Mouse (Mus musculus): ENCODE data around the gene Magi3. TPM values are rescaled to one million over a fixed set of nuclear protein-coding genes. Genes with fewer than 3 reads are reported as not detected.

Gene Magi3
- polyA plus RNA-seq, 1 experiment from 2014 or later, result 5.6 TPM

DNA sequence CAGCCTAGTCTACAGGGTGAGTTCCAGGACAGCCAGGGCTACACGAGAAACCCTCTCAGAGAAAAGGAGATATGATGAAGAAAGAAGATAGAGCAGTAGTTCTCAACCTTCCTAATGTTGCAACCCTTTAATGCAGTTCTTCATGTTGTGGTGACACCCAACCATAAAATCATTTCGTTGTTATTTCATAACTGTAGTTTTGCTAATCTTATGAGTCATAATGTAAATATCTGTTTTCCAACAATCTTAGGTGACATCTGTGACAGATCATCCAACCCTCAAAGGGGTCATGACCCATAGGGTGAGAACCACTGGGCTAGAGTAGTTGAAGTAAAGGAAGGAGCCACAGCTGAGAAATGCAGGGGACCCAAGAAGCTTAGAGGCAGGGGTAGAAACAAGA lies 35.9 kb downstream of the Magi3 start:
- no peaks in the 10 kb centered on the region for H3K27me3 ChIP-seq
- H3K4me2 ChIP-seq, result no peak overlapping the region
- H3K4me1 ChIP-seq, result no peaks in the 10 kb centered on the region
- H3K9ac ChIP-seq, result no peak overlapping the region
- no peak overlapping the region for H3K4me3 ChIP-seq (replicated peaks)
- WGBS, result 91% methylated on average over 2 of the region's 2 CpGs
- ATAC-seq (ENCODE audit: low FRiP score), result no peak
- no peaks in the 10 kb centered on the region for H3K9me3 ChIP-seq
- no peaks in the 10 kb centered on the region for H3K36me3 ChIP-seq (replicated peaks)
- H3K27ac ChIP-seq, result no peak overlapping the region

DNA sequence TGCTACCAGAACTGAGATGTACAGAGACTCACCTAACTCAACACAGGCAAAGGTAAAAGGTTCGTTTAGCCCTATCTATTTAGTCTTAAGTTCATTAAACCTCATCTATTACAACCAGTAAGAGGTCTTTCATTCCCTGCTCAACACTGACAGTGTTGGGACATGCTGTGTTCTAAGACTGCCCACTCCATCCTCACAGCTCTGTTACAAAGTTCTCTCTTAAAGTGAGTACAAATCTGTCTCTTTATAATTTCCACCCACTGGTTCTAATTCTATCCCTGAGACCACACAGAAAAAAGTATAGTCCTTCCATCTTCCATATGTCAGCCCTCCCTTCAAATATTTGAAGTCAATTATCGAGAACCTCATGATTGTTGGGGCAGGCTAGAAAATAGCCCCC lies 36.5 kb downstream of the Magi3 start:
- no peak for ATAC-seq (ENCODE audit: low FRiP score)
- Histone ChIP-seq H3K4me1 (no peaks in the 10 kb centered on the region), H3K9me3 (no peaks in the 10 kb centered on the region), H3K36me3 (replicated peaks) (peaks cover 1% of the 10 kb centered on the region; the same call in 1 of the 2 replicates), H3K4me3 (replicated peaks) (no peak overlapping the region), H3K9ac (no peak overlapping the region), H3K27ac (no peak overlapping the region), H3K4me2 (no peak overlapping the region), H3K27me3 (no peaks in the 10 kb centered on the region)
- 74% methylated on average over 2 of the region's 2 CpGs for WGBS

DNA sequence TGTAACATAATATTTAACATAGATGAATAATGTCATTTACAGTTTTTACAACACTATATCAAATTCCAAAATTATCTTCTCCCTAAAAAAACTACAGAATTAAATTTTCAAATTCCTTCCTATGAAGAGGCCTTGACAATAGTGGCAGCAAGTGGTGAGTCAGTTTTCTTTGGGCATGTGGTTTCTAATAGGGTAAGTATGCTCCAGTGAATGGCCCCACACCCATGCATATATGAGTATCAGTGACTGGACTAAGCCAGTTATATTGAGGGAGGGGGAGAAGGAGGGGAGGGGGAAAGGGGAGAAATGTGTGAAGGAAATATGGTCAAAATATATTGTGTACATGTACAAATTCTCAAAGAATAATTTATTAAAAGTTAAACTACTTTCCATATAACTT lies 37.5 kb downstream of the Magi3 start:
- Histone ChIP-seq H3K4me2 (no peak overlapping the region), H3K9ac (no peak overlapping the region), H3K27ac (no peak overlapping the region), H3K9me3 (no peaks in the 10 kb centered on the region), H3K27me3 (no peaks in the 10 kb centered on the region), H3K4me1 (no peaks in the 10 kb centered on the region), H3K4me3 (replicated peaks) (no peak overlapping the region), H3K36me3 (replicated peaks) (peaks cover 5% of the 10 kb centered on the region; the same call in 1 of the 2 replicates)
- ATAC-seq (ENCODE audit: low FRiP score), result no peak

DNA sequence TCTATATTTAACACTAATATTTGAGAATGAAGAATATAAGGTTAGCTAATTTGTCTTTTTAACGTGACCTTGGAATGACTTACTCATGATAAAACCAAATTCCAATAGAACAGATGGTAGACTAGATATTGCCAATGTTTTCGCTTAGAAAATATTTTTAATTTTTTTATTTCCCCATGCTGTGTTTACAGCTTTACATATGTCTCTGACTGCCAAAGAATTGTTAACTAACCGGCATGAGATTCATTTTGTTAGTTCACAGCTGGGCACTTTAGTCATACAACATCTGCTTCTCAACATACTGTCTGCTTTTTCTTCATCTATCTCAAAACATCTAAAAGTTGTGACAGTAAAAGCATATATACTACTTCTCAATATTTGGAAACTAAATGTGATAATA lies 58.8 kb downstream of the Magi3 start:
- 90% methylated on average over 3 of the region's 3 CpGs for WGBS
- H3K4me1 ChIP-seq, result no peaks in the 10 kb centered on the region
- H3K27me3 ChIP-seq, result no peaks in the 10 kb centered on the region
- H3K4me3 ChIP-seq (replicated peaks), result no peak overlapping the region
- H3K4me2 ChIP-seq, result no peak overlapping the region
- H3K9ac ChIP-seq, result no peak overlapping the region
- no peak for ATAC-seq (ENCODE audit: low FRiP score)
- H3K36me3 ChIP-seq (replicated peaks), result no peaks in the 10 kb centered on the region
- H3K9me3 ChIP-seq, result no peaks in the 10 kb centered on the region
- H3K27ac ChIP-seq, result no peak overlapping the region

DNA sequence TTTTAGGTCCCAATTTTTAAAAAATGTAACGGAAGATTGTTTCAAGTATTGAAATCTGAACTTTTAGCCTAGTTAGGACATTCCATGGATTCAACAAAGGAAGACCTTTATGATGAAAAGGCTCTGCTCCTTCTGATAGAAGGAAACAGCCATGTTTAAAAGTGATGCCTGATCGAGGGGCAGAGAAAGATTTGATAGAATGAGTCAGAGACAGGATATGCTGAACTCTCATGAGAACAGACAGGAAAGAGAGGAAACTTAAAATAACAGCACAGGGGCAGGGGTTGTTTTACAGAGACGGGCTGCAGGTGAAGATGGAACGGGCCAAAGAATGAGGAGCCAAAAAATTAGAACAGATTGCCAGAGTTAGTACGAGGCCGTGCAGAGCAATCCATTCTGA lies 59.6 kb downstream of the Magi3 start:
- WGBS, result 92% methylated on average over 6 of the region's 6 CpGs
- Histone ChIP-seq H3K4me3 (replicated peaks) (no peak overlapping the region), H3K9ac (no peak overlapping the region), H3K9me3 (no peaks in the 10 kb centered on the region), H3K4me1 (no peaks in the 10 kb centered on the region), H3K36me3 (replicated peaks) (no peaks in the 10 kb centered on the region), H3K27me3 (no peaks in the 10 kb centered on the region), H3K4me2 (no peak overlapping the region), H3K27ac (no peak overlapping the region)
- ATAC-seq (ENCODE audit: low FRiP score), result no peak

DNA sequence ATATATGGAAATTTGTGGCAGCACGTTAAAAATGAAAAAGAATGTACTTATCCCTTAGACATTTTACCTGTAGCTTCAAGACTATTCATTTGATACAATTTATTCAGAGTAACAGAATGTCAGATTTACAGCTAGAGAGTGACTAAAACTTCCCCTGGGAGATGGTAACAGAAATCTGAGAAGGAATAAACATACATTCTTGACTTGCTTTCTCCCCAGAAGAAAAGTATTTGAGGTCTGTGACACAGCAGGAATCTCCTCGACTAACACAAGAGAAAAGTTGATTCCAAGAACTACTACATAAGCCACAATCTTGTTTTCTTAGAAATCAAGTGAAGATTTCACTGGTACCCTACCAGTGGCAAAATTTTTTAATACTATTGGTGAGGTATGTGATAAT lies 70.0 kb downstream of the Magi3 start:
- no peak for ATAC-seq (ENCODE audit: low FRiP score)
- WGBS, result 79% methylated on average over 2 of the region's 2 CpGs
- H3K27ac ChIP-seq, result no peak overlapping the region
- no peak overlapping the region for H3K4me3 ChIP-seq (replicated peaks)
- H3K27me3 ChIP-seq, result no peaks in the 10 kb centered on the region
- H3K4me1 ChIP-seq, result no peaks in the 10 kb centered on the region
- H3K36me3 ChIP-seq (replicated peaks), result no peaks in the 10 kb centered on the region
- no peaks in the 10 kb centered on the region for H3K9me3 ChIP-seq
- H3K9ac ChIP-seq, result no peak overlapping the region
- no peak overlapping the region for H3K4me2 ChIP-seq

DNA sequence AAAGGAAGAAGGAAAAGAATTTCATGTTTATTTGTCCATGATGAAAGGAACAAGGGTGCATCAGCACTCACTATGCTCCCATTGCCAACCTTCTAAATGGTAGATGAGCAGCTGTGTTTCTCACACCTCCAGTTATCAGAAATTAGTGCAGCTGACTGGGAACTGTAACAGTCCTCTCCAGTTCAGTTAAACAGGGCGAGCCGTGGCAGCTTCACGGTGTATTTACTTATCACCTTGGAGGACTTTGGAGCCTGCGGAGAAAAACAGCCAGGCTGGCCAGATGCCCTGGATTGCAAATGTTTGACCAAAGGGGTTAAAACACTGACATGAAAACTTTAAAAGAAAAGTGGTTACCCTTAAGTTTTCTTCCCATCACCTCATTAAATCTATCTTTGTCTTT lies 77.8 kb downstream of the Magi3 start:
- WGBS, result 53% methylated on average over 4 of the region's 4 CpGs
- H3K9me3 ChIP-seq, result no peaks in the 10 kb centered on the region
- no peaks in the 10 kb centered on the region for H3K27me3 ChIP-seq
- H3K36me3 ChIP-seq (replicated peaks), result no peaks in the 10 kb centered on the region
- H3K4me2 ChIP-seq, result no peak overlapping the region
- ATAC-seq (ENCODE audit: low FRiP score), result no peak
- no peaks in the 10 kb centered on the region for H3K4me1 ChIP-seq
- H3K27ac ChIP-seq, result no peak overlapping the region
- no peak overlapping the region for H3K4me3 ChIP-seq (replicated peaks)
- H3K9ac ChIP-seq, result no peak overlapping the region

DNA sequence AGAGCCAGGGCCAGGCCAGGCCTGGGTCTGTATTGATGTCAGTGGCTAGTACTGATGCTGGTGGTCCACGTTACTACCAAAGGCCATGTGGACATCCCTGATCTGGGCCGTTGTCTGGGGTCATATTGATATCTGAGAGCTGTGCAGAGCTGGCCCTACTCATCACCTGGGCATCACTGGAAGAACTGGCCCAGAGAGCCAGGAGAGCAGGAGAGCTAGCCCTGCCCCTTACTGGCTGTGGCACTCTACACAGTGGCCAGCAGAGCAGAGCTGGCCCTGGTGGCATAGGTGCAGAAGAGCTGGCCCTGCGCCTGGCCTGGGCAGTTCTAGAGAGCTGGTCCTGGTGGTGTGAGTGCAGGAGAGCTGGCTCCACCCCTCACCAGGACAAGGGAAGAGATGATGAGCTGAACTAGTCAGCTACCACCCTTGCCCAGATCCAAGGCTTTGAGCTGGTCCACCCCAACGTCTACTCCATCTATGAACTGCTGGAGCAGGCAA lies 81.2 kb downstream of the Magi3 start:
- H3K27ac ChIP-seq, result no peak overlapping the region
- ATAC-seq (ENCODE audit: low FRiP score), result no peak
- H3K9ac ChIP-seq, result no peak overlapping the region
- WGBS, result 86% methylated on average over 4 of the region's 4 CpGs
- no peak overlapping the region for H3K4me2 ChIP-seq
- no peaks in the 10 kb centered on the region for H3K36me3 ChIP-seq (replicated peaks)
- H3K4me1 ChIP-seq, result no peaks in the 10 kb centered on the region
- no peaks in the 10 kb centered on the region for H3K9me3 ChIP-seq
- H3K27me3 ChIP-seq, result no peaks in the 10 kb centered on the region
- no peak overlapping the region for H3K4me3 ChIP-seq (replicated peaks)

DNA sequence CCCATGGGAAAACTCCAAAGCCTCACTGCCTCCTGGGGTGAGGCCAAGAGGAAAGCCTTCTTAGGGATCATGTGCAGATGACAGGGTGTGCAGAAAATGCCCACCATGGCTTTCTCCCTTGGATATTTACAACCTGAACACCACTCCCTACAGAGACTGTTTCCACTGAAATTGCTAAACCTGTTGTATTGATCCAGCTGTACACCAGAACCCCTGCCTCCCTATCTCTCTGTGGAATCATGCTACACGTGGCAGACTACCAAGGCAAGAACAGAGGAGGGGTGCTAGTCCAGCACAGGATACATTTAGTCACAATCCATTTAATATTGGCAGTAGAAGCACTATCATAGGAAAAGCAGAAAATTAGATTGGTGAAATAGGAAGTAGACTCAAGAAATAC lies 94.5 kb downstream of the Magi3 start:
- H3K27ac ChIP-seq, result no peak overlapping the region
- no peak overlapping the region for H3K4me2 ChIP-seq
- no peak overlapping the region for H3K9ac ChIP-seq
- no peaks in the 10 kb centered on the region for H3K4me1 ChIP-seq
- H3K27me3 ChIP-seq, result no peaks in the 10 kb centered on the region
- no peaks in the 10 kb centered on the region for H3K9me3 ChIP-seq
- ATAC-seq (ENCODE audit: low FRiP score), result no peak
- no peaks in the 10 kb centered on the region for H3K36me3 ChIP-seq (replicated peaks)
- 75% methylated on average over 1 of the region's 1 CpGs for WGBS
- H3K4me3 ChIP-seq (replicated peaks), result no peak overlapping the region

DNA sequence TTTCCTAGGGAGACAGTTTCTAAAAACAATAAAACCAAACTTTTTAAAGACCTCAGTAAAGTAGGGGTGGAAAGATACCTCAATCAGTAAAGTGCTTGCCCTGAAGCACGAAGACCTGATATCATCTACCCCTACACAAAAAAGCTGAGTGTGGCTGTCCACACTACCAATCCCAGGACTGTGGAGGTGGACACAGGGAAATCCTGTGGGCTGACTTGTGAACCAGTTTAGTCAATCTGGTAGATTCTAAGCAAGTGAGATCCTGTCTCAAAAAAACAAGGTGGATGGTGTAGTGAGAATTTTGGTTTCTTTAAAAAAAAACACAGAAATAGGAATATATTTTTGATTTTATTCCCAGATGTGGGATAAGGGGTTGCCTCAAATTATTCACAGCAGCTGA lies 96.3 kb downstream of the Magi3 start:
- ATAC-seq (ENCODE audit: low FRiP score), result no peak
- no peak overlapping the region for H3K27ac ChIP-seq
- H3K9ac ChIP-seq, result no peak overlapping the region
- 95% methylated on average over 1 of the region's 1 CpGs for WGBS
- H3K27me3 ChIP-seq, result no peaks in the 10 kb centered on the region
- H3K9me3 ChIP-seq, result no peaks in the 10 kb centered on the region
- H3K4me3 ChIP-seq (replicated peaks), result no peak overlapping the region
- H3K36me3 ChIP-seq (replicated peaks), result no peaks in the 10 kb centered on the region
- no peaks in the 10 kb centered on the region for H3K4me1 ChIP-seq
- no peak overlapping the region for H3K4me2 ChIP-seq

DNA sequence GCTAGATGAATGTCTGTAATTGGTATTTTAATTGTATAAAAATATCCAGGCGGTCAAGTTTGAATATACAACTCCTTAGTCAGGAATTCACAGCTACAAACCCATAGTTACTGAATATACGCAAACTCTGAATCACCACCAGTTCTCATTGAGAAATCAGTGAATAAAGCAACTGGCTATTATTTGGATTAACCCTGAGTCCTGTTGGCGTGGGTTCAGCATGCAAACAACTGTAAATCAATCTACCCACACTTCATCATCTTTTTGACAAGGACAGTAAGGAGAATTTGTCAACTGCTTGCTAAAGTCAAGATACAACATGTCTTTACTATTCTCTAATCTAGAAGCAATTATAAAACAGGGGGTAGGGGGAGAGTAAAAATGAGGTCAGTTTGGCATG lies 110.7 kb downstream of the Magi3 start:
- Histone ChIP-seq H3K9me3 (no peaks in the 10 kb centered on the region), H3K4me2 (no peak overlapping the region), H3K9ac (no peak overlapping the region), H3K36me3 (replicated peaks) (no peaks in the 10 kb centered on the region), H3K4me3 (replicated peaks) (no peak overlapping the region), H3K4me1 (no peaks in the 10 kb centered on the region), H3K27ac (no peak overlapping the region), H3K27me3 (no peaks in the 10 kb centered on the region)
- WGBS, result 76% methylated on average over 3 of the region's 3 CpGs
- ATAC-seq (ENCODE audit: low FRiP score), result no peak

DNA sequence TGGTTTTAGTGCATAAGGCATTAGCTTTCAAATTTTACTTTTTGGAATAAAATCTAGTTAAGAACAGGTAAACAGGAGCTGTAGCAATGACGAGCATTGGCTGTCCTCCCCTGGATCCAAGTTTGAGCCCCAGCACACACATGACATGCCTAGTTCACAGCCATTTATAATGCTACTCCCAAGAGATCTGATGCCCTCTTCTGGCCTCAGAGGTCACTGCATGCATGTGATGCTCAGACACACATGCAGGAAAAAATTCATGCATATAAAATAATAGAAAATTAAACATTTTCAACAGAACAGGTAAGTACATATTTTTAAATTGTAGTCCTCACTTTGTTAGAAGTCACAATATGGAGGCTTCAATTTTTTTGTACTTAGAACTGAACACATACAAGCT lies 115.2 kb downstream of the Magi3 start:
- Histone ChIP-seq H3K27ac (no peak overlapping the region), H3K9ac (no peak overlapping the region), H3K27me3 (no peaks in the 10 kb centered on the region), H3K4me1 (no peaks in the 10 kb centered on the region), H3K9me3 (no peaks in the 10 kb centered on the region), H3K4me3 (replicated peaks) (no peak overlapping the region), H3K36me3 (replicated peaks) (no peaks in the 10 kb centered on the region), H3K4me2 (no peak overlapping the region)
- no peak for ATAC-seq (ENCODE audit: low FRiP score)
- 59% methylated on average over 1 of the region's 1 CpGs for WGBS

DNA sequence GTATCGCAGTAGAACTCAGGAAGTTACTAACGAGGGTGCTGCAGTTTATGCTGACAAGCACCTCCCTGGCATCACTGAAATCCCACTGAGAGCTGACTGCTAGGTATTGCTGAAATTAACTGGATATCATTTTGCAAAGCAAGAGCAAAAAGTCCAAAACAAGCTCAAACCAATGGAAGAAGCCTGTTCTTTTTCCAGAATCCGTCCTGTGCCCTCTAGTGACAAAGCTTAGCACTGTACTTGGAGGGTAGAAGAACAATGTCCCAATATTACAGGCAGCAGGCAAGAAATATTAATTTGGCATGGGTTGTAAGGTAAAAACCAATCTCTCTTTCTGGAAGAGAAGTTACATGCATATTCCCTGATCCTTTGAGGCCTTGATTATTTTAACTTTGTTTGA lies 118.5 kb downstream of the Magi3 start:
- Histone ChIP-seq H3K4me3 (replicated peaks) (no peak overlapping the region), H3K9ac (no peak overlapping the region), H3K27ac (no peak overlapping the region), H3K4me1 (no peaks in the 10 kb centered on the region), H3K9me3 (no peaks in the 10 kb centered on the region), H3K27me3 (no peaks in the 10 kb centered on the region), H3K4me2 (no peak overlapping the region), H3K36me3 (replicated peaks) (no peaks in the 10 kb centered on the region)
- no peak for ATAC-seq (ENCODE audit: low FRiP score)
- 70% methylated on average over 3 of the region's 3 CpGs for WGBS

DNA sequence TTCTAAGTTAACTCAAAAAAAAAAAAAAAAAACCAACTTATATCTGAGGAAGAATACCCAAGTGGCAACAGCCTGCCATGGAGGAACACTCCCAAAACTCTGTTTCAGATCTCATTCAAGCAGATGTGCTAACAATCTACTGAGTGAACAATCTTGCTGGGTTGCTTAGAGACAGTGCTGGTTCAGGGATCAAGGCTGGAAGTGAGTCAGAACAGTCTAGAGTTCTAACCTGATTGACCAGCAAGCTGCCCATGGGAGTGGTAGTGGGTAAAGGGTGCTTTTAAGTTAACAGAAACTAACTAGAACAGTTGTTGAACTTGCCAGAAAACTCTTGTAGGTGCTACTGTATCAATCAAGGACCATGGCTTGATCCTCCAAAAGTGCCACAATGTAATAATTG lies 118.9 kb downstream of the Magi3 start:
- no peak for ATAC-seq (ENCODE audit: low FRiP score)
- no peak overlapping the region for H3K9ac ChIP-seq
- no peaks in the 10 kb centered on the region for H3K27me3 ChIP-seq
- H3K4me3 ChIP-seq (replicated peaks), result no peak overlapping the region
- no peak overlapping the region for H3K4me2 ChIP-seq
- H3K9me3 ChIP-seq, result no peaks in the 10 kb centered on the region
- no peaks in the 10 kb centered on the region for H3K4me1 ChIP-seq
- no peak overlapping the region for H3K27ac ChIP-seq
- no peaks in the 10 kb centered on the region for H3K36me3 ChIP-seq (replicated peaks)
